Mouse (Mus musculus) heart, adult 2 months (tissue): ENCODE results near the gene Ttc25. TPM values are rescaled to one million over a fixed set of nuclear protein-coding genes. Genes with fewer than 3 reads are reported as not detected.

ENCODE experiments used
- DNase-seq, 2 experiments: peaks; one replicate each; pipeline ENCODE4 v3.0.0; 2021
- H3K27ac ChIP-seq: fragments of 200-600 bp; 2 replicates; pipeline ENCODE4 v1.8.1; 2022
- H3K27me3 ChIP-seq: fragments of 200-500 bp; 2 replicates; pipeline ENCODE4 v1.6.1; 2012; ENCODE audit warnings: mild to moderate bottlenecking, low read length, inconsistent platforms, mixed read lengths; ENCODE audit not compliant: control insufficient read depth, insufficient read depth
- H3K36me3 ChIP-seq: fragments of 200-500 bp; 2 replicates; pipeline ENCODE4 v1.6.1; 2012; ENCODE audit warnings: low read length, inconsistent platforms; ENCODE audit not compliant: control insufficient read depth, insufficient read depth
- H3K4me1 ChIP-seq: fragments of 200-500 bp; 2 replicates; pipeline ENCODE4 v1.6.1; 2011; ENCODE audit warnings: low read length; ENCODE audit not compliant: control insufficient read depth, insufficient read depth
- H3K4me3 ChIP-seq: fragments of 200-600 bp; 2 replicates; pipeline ENCODE4 v1.8.1; 2022
- H3K79me2 ChIP-seq: fragments of 200-500 bp; replicated peaks from 2 replicates; pipeline ENCODE4 v1.6.1; 2012; ENCODE audit warnings: mild to moderate bottlenecking, inconsistent platforms, low read length, moderate library complexity, mixed read lengths; ENCODE audit not compliant: control insufficient read depth, insufficient read depth
- H3K9ac ChIP-seq: fragments of 200-500 bp; 2 replicates; pipeline ENCODE4 v1.6.1; 2012; ENCODE audit warnings: low read depth, mild to moderate bottlenecking, control low read depth, inconsistent platforms, low read length, mixed read lengths
- CTCF ChIP-seq: fragments of 200-600 bp; IDR thresholded peaks from 2 replicates; pipeline ENCODE4 v1.8.1; 2022; ENCODE audit warnings: antibody characterized with exemption, mild to moderate bottlenecking, moderate library complexity
- EP300 ChIP-seq: fragments of 200-500 bp; IDR thresholded peaks from 2 replicates; pipeline ENCODE4 v1.6.1; 2011; ENCODE audit warnings: low read depth, low read length, control low read depth; ENCODE audit not compliant: insufficient read depth
- POLR2A ChIP-seq: fragments of 200-500 bp; IDR thresholded peaks from 2 replicates; pipeline ENCODE4 v1.6.1; 2011; ENCODE audit warnings: mild to moderate bottlenecking, low read depth, low read length, control low read depth; ENCODE audit not compliant: insufficient read depth
- WGBS: fragments of 180-500 bp; shearing (Covaris S2); methylation state at CpG from one replicate; pipeline ENCODE4 v1.1.7; 2018; 5-methylcytosine and 5-hydroxymethylcytosine counted together
- intact Hi-C: fragments of 180-260 bp; cut with DNase I; formaldehyde crosslinking; loops from one replicate; pipeline ENCODE4 v1.15.1; 2025
- polyA plus RNA-seq: library from polyadenylated mRNA; depleted of rRNA; stranded (reverse); fragments of >200 nt; gene quantifications from 2 replicates; pipeline ENCODE4 v1.2.3, GENCODE M21; 2012
- total RNA-seq, 2 experiments: library from RNA; stranded (reverse); gene quantifications; 2 replicates each; pipeline ENCODE4 v1.2.3; 2021

The Ttc25 gene
- total and polyA plus RNA-seq, 3 experiments: 0.18 to 0.37 TPM; not detected in 1

DNA sequence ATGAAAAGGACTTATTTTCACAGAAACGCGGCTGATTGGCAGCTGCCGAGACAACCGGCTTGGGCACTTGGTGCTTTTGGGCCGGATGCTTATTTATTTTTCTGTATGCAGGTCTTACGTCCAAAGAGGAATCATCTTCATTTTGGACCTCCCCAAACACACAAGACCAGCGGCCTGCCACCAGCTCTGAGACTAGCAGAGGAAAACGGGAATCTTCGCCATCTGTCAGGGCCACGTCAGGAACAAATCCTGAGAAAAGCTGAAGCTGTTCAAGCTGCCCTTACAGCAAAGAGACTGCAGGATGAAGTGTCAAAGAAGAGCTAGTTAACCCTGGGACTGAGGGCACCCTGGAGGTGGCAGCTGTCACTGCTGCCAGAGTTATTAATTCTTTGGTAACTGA is 60.0 kb downstream of the Ttc25 start:
- Histone ChIP-seq H3K36me3 (peaks cover 23% of the 10 kb centered on the region), H3K27me3 (no peaks in the 10 kb centered on the region), H3K9ac (no peak overlapping the region), H3K4me3 (no peak overlapping the region), H3K27ac (no peak overlapping the region), H3K4me1 (peaks cover 21% of the 10 kb centered on the region), H3K79me2 (peaks cover 6% of the 10 kb centered on the region)
- WGBS: 87% methylated on average over 10 of the region's 10 CpGs
- no peak for DNase-seq
- TF ChIP-seq POLR2A (no peak), CTCF (no peak), EP300 (no peak)
- intact Hi-C loops: no loop called here

DNA sequence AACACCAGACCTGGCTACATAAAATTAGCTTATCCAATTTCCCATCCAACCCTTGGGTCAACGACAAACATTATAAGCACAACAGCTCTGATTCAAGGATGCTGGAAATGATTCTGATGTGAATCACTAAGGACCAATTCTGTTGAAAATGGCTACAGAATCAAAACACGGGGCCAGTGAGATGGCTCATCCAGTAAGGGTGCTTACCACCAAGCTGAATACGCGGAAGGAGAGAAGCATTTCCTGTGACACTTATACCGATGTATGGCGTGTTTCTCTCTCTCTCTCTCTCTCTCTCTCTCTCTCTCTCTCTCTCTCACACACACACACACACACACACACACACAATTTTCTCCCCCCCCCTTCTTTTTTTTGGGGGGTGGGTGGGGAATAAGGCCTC is 61.7 kb downstream of the Ttc25 start:
- peaks cover 6% of the 10 kb centered on the region for H3K79me2 ChIP-seq
- peaks cover 26% of the 10 kb centered on the region for H3K4me1 ChIP-seq

GRCm38 (mm10) chr11:100608796-100609195 is 63.4 kb downstream of the Ttc25 start:
- Histone ChIP-seq H3K27me3 (no peaks in the 10 kb centered on the region), H3K36me3 (peaks cover 28% of the 10 kb centered on the region), H3K4me3 (no peak overlapping the region), H3K9ac (no peak overlapping the region), H3K79me2 (peaks cover 3% of the 10 kb centered on the region), H3K4me1 (peaks cover 26% of the 10 kb centered on the region), H3K27ac (peak overlapping the region; percentile 71)
- WGBS: 19% methylated on average over 4 of the region's 4 CpGs
- intact Hi-C loops: no loop called here
- TF ChIP-seq EP300 (no peak), CTCF (no peak), POLR2A (no peak)
- DNase-seq: no peak

More for the DNA sequence above, 61.7 kb downstream of the Ttc25 start:
- Histone ChIP-seq H3K27me3 (no peaks in the 10 kb centered on the region), H3K36me3 (peaks cover 28% of the 10 kb centered on the region), H3K27ac (no peak overlapping the region), H3K4me3 (no peak overlapping the region), H3K9ac (no peak overlapping the region)
- 75% methylated on average over 6 of the region's 6 CpGs for whole genome bisulfite sequencing
- intact Hi-C loops: no loop called here
- DNase-seq: no peak
- TF ChIP-seq POLR2A (no peak), EP300 (no peak), CTCF (no peak)

GRCm38 (mm10) chr11:100609355-100609996 is 64.1 kb downstream of the Ttc25 start:
- no peak overlapping the region for H3K4me3 ChIP-seq
- H3K36me3 ChIP-seq: peaks cover 25% of the 10 kb centered on the region
- intact Hi-C loops: no loop called here
- no peak overlapping the region for H3K9ac ChIP-seq
- H3K27ac ChIP-seq: peak overlapping the region; percentile 71
- TF ChIP-seq CTCF (no peak), EP300 (no peak), POLR2A (no peak)
- DNase-seq: no peak
- peaks cover 24% of the 10 kb centered on the region for H3K4me1 ChIP-seq
- H3K27me3 ChIP-seq: no peaks in the 10 kb centered on the region
- peaks cover 2% of the 10 kb centered on the region for H3K79me2 ChIP-seq
- 61% methylated on average over 5 of the region's 5 CpGs for WGBS

- peak in 1 of 2 experiments; percentile 38 for DNase-seq
- intact Hi-C loops: no loop called here
Observed at GRCm38 (mm10) chr11:100609997-100610680, 64.7 kb downstream of the Ttc25 start.

GRCm38 (mm10) chr11:100611627-100612026 is 66.2 kb downstream of the Ttc25 start:
- Histone ChIP-seq H3K79me2 (peaks cover 6% of the 10 kb centered on the region), H3K27ac (no peak overlapping the region), H3K27me3 (no peaks in the 10 kb centered on the region), H3K36me3 (peaks cover 25% of the 10 kb centered on the region), H3K9ac (no peak overlapping the region), H3K4me3 (no peak overlapping the region), H3K4me1 (peaks cover 24% of the 10 kb centered on the region)
- TF ChIP-seq CTCF (peak; percentile 34), EP300 (no peak)
- WGBS: 68% methylated on average over 6 of the region's 6 CpGs
- no peak for DNase-seq
- intact Hi-C loops: no loop called here

More at GRCm38 (mm10) chr11:100609997-100610680, 64.7 kb downstream of the Ttc25 start:
- Histone ChIP-seq H3K36me3 (peaks cover 25% of the 10 kb centered on the region), H3K4me3 (no peak overlapping the region; the same call in 1 of the 2 replicates), H3K27me3 (no peaks in the 10 kb centered on the region), H3K4me1 (peaks cover 24% of the 10 kb centered on the region), H3K9ac (peak overlapping the region; percentile 32; the same call in 1 of the 2 replicates), H3K79me2 (peaks cover 2% of the 10 kb centered on the region), H3K27ac (peak overlapping the region; percentile 71)
- TF ChIP-seq CTCF: no peak
- peak; percentile 47; the same call in 1 of the 2 replicates for TF ChIP-seq POLR2A
- TF ChIP-seq EP300: 0 out of 2 replicates have a peak, but pooled peaks have one; percentile 31
- WGBS: 19% methylated on average over 9 of the region's 9 CpGs
